Mouse (Mus musculus): Measurements from ENCODE around the gene Cfap161. TPM values are rescaled to one million over a fixed set of nuclear protein-coding genes. Genes with fewer than 3 reads are reported as not detected.

Gene Cfap161
- polyA plus RNA-seq, 1 experiment from 2014 or later = 1.5 TPM

DNA sequence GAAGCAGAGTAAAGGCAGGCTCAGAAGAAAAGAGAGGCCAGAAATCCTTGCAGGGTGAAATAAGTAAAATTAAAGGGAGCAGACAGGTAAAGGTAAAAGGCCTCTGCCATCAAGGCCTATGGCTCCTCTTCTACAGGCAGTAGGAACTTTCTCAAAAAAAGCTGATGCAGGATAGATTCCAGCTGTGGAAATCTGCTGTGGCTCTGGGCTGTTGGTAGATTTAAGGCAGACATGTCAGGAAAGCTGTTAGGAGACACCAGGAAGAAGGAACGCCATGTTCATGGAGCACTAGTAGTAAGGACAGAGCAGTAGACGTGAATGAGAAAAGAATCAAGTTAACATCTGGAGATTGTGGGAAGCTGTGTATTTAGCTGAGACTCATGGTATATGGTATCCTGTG lies 5.4 kb upstream of the Cfap161 start:
- no peak overlapping the region for H3K4me3 ChIP-seq
- no peak overlapping the region for H3K27ac ChIP-seq
- peaks cover 5% of the 10 kb centered on the region; the same call in 1 of the 2 replicates for H3K4me1 ChIP-seq (replicated peaks)
- H3K27me3 ChIP-seq (ENCODE audit: insufficient read depth, poor library complexity, severe bottlenecking) = no peaks in the 10 kb centered on the region
- H3K36me3 ChIP-seq = no peaks in the 10 kb centered on the region
- WGBS = 91% methylated on average over 2 of the region's 2 CpGs
- H3K9me3 ChIP-seq = no peaks in the 10 kb centered on the region
- no peak for DNase-seq (ENCODE audit: low spot score)

DNA sequence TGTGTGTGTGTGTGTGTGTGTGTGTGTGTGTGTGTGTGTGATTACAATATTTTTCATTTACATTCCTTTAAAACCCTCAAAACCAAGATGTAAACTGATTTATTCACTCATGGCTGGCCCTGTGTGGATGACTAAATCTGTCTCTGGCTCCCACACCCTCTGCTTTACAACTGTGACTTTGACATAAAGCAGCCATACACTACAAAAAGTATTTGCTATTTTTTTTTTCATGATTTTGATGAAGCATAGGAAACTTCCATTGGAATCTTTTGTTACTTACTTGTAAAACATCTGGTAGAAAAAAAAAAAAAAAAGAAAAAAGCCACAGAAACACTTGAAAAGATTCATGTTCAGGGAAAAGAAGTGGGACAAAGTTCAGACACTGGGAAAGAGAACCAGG lies 3.3 kb upstream of the Cfap161 start:
- Histone ChIP-seq H3K27ac (no peak overlapping the region), H3K4me1 (replicated peaks) (peaks cover 17% of the 10 kb centered on the region), H3K36me3 (no peaks in the 10 kb centered on the region), H3K9me3 (no peaks in the 10 kb centered on the region), H3K4me3 (no peak overlapping the region), H3K27me3 (ENCODE audit: insufficient read depth, poor library complexity, severe bottlenecking) (no peaks in the 10 kb centered on the region; the same call in 1 of the 2 replicates)
- no peak for DNase-seq (ENCODE audit: low spot score)

DNA sequence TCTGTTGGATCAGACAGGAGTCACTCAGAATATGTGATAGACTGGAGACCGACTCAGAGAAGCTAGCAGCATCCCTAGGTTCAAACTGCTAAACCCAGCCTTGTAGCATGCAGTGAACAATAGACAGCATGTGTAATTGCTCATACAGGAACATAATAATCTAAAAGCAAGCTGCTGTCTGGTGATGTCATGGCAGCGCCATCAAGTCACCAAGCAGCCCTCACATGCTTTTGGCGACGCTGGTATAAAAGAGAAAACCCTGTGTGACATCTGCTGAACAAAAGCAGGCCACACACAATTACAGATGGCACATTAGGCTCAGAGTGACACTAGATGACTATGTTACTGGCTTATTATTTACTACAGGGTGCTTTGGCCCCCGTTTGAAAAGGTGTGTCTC lies 1.5 kb upstream of the Cfap161 start:
- no peak for DNase-seq (ENCODE audit: low spot score)
- no peak overlapping the region for H3K4me3 ChIP-seq
- H3K36me3 ChIP-seq = no peaks in the 10 kb centered on the region
- H3K27ac ChIP-seq = no peak overlapping the region
- no peaks in the 10 kb centered on the region; the same call in 1 of the 2 replicates for H3K27me3 ChIP-seq (ENCODE audit: insufficient read depth, poor library complexity, severe bottlenecking)
- H3K4me1 ChIP-seq (replicated peaks) = peaks cover 17% of the 10 kb centered on the region
- 61% methylated on average over 5 of the region's 5 CpGs for WGBS
- H3K9me3 ChIP-seq = no peaks in the 10 kb centered on the region

GRCm38 (mm10) chr7:83794006-83794683 lies 535 bp downstream of the Cfap161 start:
- no peak for DNase-seq (ENCODE audit: low spot score)
- H3K36me3 ChIP-seq = no peaks in the 10 kb centered on the region
- peaks cover 17% of the 10 kb centered on the region for H3K4me1 ChIP-seq (replicated peaks)
- H3K4me3 ChIP-seq = peak overlapping the region; percentile 14; the same call in 1 of the 2 replicates
- no peaks in the 10 kb centered on the region; the same call in 1 of the 2 replicates for H3K27me3 ChIP-seq (ENCODE audit: insufficient read depth, poor library complexity, severe bottlenecking)
- no peak overlapping the region for H3K27ac ChIP-seq
- no peaks in the 10 kb centered on the region for H3K9me3 ChIP-seq
- WGBS = 47% methylated on average over 11 of the region's 11 CpGs

DNA sequence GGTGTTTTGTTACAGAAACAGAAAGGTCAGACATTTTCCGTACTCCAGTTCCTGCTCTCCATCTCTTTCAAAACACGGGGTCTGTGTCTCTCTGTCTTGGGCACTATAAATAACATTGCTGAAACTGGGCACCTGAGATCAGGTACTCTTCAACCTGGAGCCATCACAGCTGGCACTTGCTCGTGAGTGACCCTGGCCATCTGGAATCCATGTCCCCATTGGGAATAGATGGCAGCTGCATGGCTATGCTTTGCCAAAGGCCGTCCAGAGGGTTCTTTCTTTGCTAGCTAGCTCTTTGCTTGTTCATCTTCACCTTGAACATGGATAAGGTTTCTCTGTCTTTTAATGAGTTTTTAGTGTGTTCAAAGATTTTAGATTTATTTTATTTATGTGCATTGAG lies 13.8 kb downstream of the Cfap161 start:
- no peaks in the 10 kb centered on the region for H3K27me3 ChIP-seq (ENCODE audit: insufficient read depth, poor library complexity, severe bottlenecking)
- no peaks in the 10 kb centered on the region for H3K4me1 ChIP-seq (replicated peaks)
- H3K9me3 ChIP-seq = no peaks in the 10 kb centered on the region
- DNase-seq (ENCODE audit: low spot score) = no peak
- H3K36me3 ChIP-seq = no peaks in the 10 kb centered on the region
- no peak overlapping the region for H3K4me3 ChIP-seq
- 84% methylated on average over 4 of the region's 4 CpGs for WGBS
- H3K27ac ChIP-seq = no peak overlapping the region

DNA sequence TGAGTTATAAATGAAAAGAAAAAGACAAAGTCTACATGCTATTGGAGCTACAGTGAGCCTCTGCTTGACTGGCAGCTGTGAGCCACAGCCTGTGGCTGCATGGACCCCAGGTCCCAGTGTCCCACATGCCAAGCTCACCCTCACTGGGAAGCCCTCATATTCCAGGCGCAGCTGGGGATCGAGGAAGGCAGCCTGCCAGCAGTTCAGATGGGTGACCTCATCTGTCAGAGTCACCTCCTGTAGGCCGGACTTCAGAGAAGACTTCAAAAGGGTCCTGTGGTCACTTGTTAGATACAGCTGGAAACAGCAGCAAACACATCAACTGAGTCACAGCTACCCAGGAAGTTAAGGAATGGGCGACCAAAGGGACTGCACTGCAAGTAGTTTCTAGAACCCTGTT lies 14.7 kb downstream of the Cfap161 start:
- no peak for DNase-seq (ENCODE audit: low spot score)
- no peaks in the 10 kb centered on the region for H3K9me3 ChIP-seq
- no peaks in the 10 kb centered on the region for H3K27me3 ChIP-seq (ENCODE audit: insufficient read depth, poor library complexity, severe bottlenecking)
- WGBS = 78% methylated on average over 4 of the region's 4 CpGs
- no peaks in the 10 kb centered on the region for H3K36me3 ChIP-seq
- no peaks in the 10 kb centered on the region for H3K4me1 ChIP-seq (replicated peaks)
- no peak overlapping the region for H3K4me3 ChIP-seq
- no peak overlapping the region for H3K27ac ChIP-seq

GRCm38 (mm10) chr7:83779028-83779427 lies 15.7 kb downstream of the Cfap161 start:
- no peaks in the 10 kb centered on the region for H3K4me1 ChIP-seq (replicated peaks)

DNA sequence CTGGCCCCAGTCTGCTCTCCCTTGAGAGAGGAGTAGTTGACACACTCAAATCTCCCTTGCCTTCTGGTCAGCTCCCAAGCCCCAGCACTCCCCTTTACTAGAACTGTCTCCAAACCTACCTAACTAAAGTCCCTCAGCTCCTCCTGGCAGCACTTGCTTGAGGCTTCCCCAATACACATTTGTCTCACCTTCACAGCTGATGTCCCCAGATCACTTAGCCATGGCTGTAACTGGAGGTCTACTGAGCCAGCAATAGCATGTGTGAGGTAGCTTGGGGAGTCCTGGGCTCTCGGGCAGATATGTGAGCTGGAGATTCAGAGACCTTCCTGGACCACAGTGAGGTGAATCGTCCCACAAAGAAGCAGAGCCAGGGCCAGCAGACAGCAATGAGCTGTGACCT lies 16.2 kb downstream of the Cfap161 start:
- Histone ChIP-seq H3K9me3 (no peaks in the 10 kb centered on the region), H3K36me3 (no peaks in the 10 kb centered on the region), H3K27me3 (ENCODE audit: insufficient read depth, poor library complexity, severe bottlenecking) (no peaks in the 10 kb centered on the region), H3K27ac (no peak overlapping the region), H3K4me3 (no peak overlapping the region), H3K4me1 (replicated peaks) (no peaks in the 10 kb centered on the region)
- 83% methylated on average over 2 of the region's 2 CpGs for WGBS
- DNase-seq (ENCODE audit: low spot score) = no peak

More at GRCm38 (mm10) chr7:83779028-83779427, 15.7 kb downstream of the Cfap161 start:
- no peak for DNase-seq (ENCODE audit: low spot score)
- Histone ChIP-seq H3K9me3 (no peaks in the 10 kb centered on the region), H3K27ac (no peak overlapping the region), H3K36me3 (no peaks in the 10 kb centered on the region), H3K4me3 (no peak overlapping the region), H3K27me3 (ENCODE audit: insufficient read depth, poor library complexity, severe bottlenecking) (no peaks in the 10 kb centered on the region)
- 72% methylated on average over 2 of the region's 2 CpGs for WGBS

GRCm38 (mm10) chr7:83774721-83775120 lies 20.0 kb downstream of the Cfap161 start:
- H3K27me3 ChIP-seq (ENCODE audit: insufficient read depth, poor library complexity, severe bottlenecking) = no peaks in the 10 kb centered on the region
- H3K9me3 ChIP-seq = no peaks in the 10 kb centered on the region
- no peaks in the 10 kb centered on the region for H3K4me1 ChIP-seq (replicated peaks)
- H3K27ac ChIP-seq = no peak overlapping the region
- 40% methylated on average over 5 of the region's 5 CpGs for WGBS
- DNase-seq (ENCODE audit: low spot score) = peak; percentile 6
- no peak overlapping the region for H3K4me3 ChIP-seq
- H3K36me3 ChIP-seq = no peaks in the 10 kb centered on the region

GRCm38 (mm10) chr7:83763674-83764073 lies 31.0 kb downstream of the Cfap161 start:
- 79% methylated on average over 3 of the region's 3 CpGs for WGBS

GRCm38 (mm10) chr7:83762336-83762735 lies 32.3 kb downstream of the Cfap161 start:
- Histone ChIP-seq H3K36me3 (no peaks in the 10 kb centered on the region), H3K4me3 (no peak overlapping the region), H3K4me1 (replicated peaks) (no peaks in the 10 kb centered on the region), H3K27ac (no peak overlapping the region), H3K27me3 (ENCODE audit: insufficient read depth, poor library complexity, severe bottlenecking) (no peaks in the 10 kb centered on the region), H3K9me3 (no peaks in the 10 kb centered on the region)
- DNase-seq (ENCODE audit: low spot score) = no peak
- WGBS = 81% methylated on average over 5 of the region's 5 CpGs

More at GRCm38 (mm10) chr7:83763674-83764073, 31.0 kb downstream of the Cfap161 start:
- H3K4me3 ChIP-seq = no peak overlapping the region
- H3K4me1 ChIP-seq (replicated peaks) = no peaks in the 10 kb centered on the region
- no peaks in the 10 kb centered on the region for H3K27me3 ChIP-seq (ENCODE audit: insufficient read depth, poor library complexity, severe bottlenecking)
- DNase-seq (ENCODE audit: low spot score) = no peak
- no peaks in the 10 kb centered on the region for H3K36me3 ChIP-seq
- no peak overlapping the region for H3K27ac ChIP-seq
- no peaks in the 10 kb centered on the region for H3K9me3 ChIP-seq

DNA sequence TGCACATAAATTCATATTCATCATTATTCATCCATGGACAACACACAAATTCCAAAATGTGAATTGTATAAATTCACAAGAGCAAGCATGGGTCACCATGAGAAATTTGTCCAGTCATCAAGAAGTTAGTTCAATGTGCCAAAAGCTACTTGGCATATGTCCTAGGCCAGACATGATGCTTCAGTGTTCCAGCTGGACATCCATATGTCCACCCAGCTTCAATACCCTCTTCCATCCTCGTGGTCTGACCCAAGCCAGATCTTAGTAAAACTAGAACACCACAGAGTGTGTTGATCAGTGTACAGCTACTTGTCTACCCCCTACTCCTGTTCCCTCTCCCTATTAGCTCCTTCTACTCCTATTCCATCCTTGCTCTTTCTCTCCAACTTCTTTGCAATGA lies 43.6 kb downstream of the Cfap161 start:
- H3K27me3 ChIP-seq (ENCODE audit: insufficient read depth, poor library complexity, severe bottlenecking) = no peaks in the 10 kb centered on the region
- DNase-seq (ENCODE audit: low spot score) = no peak
- no peaks in the 10 kb centered on the region for H3K36me3 ChIP-seq
- 74% methylated on average over 1 of the region's 1 CpGs for WGBS
- peaks cover 10% of the 10 kb centered on the region for H3K4me1 ChIP-seq (replicated peaks)
- no peak overlapping the region for H3K4me3 ChIP-seq
- no peak overlapping the region for H3K27ac ChIP-seq
- H3K9me3 ChIP-seq = no peaks in the 10 kb centered on the region

DNA sequence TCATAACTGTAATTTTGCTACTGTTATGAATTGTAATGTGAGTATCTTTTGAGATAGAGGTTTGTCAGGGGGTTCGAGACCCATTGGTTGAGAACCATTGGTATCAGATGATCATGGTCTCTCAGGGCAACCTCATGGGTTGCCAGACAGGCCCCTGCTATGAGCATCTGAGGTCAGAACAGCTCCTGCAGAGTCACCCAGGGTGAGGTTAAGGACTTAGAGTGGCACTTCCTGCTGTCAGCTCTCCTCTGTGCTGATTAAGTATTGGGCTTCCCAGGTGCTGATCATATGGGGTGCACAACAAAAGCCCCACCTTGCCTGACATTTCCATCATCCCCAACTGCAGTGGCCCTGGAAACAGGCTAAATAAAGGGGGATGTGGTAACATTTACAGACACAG lies 46.3 kb downstream of the Cfap161 start:
- no peaks in the 10 kb centered on the region; the same call in 1 of the 2 replicates for H3K27me3 ChIP-seq (ENCODE audit: insufficient read depth, poor library complexity, severe bottlenecking)
- 76% methylated on average over 1 of the region's 1 CpGs for WGBS

More for the DNA sequence above, 46.3 kb downstream of the Cfap161 start:
- H3K27ac ChIP-seq = no peak overlapping the region
- no peak for DNase-seq (ENCODE audit: low spot score)
- H3K4me3 ChIP-seq = no peak overlapping the region
- no peaks in the 10 kb centered on the region for H3K36me3 ChIP-seq
- H3K4me1 ChIP-seq (replicated peaks) = peaks cover 21% of the 10 kb centered on the region
- H3K9me3 ChIP-seq = no peaks in the 10 kb centered on the region

All from hindbrain, embryonic 10.5 days (tissue).